Mouse (Mus musculus) erythroblast, adult 5-6 weeks (primary cell): ENCODE data around the gene 4930426L09Rik. TPM values are rescaled to one million over a fixed set of nuclear protein-coding genes. Genes with fewer than 3 reads are reported as not detected.

Experiments used
- ATAC-seq: replicated peaks from 2 replicates; pipeline ENCODE4 v1.8.0; 2016; ENCODE audit warnings: moderate number of reproducible peaks, mild to moderate bottlenecking, moderate TSS enrichment, inconsistent platforms; ENCODE audit not compliant: poor library complexity, low FRiP score, severe bottlenecking
- total RNA-seq, 2 experiments: library from RNA; stranded (forward) in 1 of 2; stranded (reverse) in 1 of 2; fragments of 150-400 nt in 1 of 2; fragments of 200-764, 138-1000 nt in 1 of 2; gene quantifications; 2 replicates each; pipeline versions ENCODE4 v1.2.3 to v1.2.4; 2015 to 2017; ENCODE audit warnings: low replicate concordance in 2 of 2

The 4930426L09Rik gene
- total RNA-seq, 2 experiments from 2014 or later: 1.3 to 3.0 TPM

DNA sequence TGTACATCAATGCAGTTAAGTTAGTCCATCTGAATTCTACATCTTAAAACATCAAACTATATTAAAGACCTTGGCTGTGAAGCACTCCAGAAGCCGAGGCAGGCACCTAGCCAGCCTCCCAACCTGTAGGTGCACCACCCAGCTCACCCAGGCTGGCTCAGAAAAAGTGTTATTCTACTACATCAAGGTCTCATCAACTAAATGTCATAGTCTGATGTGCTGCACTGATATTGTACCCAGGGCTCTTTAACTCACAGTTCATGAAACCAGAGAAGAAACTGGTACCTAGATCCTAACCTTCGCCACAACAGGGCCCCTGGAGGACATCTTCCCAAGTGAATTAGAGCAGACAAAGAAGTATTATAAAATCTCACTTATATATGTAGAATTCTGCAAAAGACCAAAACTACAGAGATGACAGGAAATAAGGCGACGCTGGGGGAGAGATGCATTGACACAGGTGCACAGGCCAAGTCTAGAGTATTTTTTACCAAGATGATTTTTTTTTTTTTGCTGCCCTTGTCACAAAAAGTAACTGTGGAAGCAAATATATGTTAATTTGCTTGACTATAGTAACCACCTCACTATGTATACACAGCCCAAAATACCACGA lies 30.6 kb upstream of the 4930426L09Rik start:
- no peak for ATAC-seq

DNA sequence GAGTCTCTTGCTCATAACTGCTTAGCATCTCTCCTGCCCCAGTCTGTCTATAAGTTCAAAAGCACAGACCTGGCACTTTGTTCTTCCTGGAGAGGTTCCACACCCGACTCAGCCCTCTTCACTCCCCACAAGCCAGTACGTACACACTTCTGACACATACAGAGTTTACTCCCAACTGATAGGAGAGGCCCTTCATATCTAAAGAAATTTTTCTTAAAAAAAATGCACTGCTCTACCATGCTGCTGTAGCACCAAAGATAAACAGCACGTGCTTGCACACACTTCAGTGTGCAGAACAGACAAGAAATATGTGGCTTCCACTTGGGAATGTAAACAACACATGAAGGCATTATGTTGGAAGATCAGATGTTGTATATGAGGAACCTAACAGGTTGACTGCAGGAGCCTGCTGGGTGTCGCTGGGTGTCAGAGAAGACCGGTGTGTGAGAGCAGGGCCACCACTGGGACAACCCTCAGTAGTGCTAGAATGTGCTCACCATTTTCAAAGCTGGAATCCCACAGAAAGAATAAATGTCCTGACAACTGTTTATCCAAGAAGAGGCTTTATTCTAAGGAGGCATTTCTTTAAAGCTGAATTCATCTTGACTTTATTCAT lies 29.0 kb upstream of the 4930426L09Rik start:
- peak; percentile 84 for ATAC-seq

GRCm38 (mm10) chr2:18970461-18970860 lies 27.7 kb upstream of the 4930426L09Rik start:
- no peak for ATAC-seq

DNA sequence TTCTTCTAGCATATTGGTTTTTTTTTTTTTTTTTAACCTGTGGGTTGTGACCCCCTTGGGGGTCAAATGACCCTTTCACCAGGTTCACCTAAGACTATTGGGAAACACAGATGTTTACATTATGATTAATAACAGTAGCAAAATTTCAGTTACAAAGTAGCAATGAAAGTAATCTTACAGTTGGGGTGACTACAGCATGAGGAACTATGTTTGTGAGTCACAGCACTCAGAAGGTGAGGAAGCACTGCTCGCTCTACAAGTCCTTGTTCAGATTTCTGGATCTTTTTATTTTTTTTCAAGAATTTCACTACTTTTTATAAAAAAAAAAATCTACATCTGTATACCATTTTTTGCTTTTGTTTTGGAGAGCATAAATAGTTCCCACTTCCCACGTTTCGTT lies 26.6 kb upstream of the 4930426L09Rik start:
- ATAC-seq: no peak

DNA sequence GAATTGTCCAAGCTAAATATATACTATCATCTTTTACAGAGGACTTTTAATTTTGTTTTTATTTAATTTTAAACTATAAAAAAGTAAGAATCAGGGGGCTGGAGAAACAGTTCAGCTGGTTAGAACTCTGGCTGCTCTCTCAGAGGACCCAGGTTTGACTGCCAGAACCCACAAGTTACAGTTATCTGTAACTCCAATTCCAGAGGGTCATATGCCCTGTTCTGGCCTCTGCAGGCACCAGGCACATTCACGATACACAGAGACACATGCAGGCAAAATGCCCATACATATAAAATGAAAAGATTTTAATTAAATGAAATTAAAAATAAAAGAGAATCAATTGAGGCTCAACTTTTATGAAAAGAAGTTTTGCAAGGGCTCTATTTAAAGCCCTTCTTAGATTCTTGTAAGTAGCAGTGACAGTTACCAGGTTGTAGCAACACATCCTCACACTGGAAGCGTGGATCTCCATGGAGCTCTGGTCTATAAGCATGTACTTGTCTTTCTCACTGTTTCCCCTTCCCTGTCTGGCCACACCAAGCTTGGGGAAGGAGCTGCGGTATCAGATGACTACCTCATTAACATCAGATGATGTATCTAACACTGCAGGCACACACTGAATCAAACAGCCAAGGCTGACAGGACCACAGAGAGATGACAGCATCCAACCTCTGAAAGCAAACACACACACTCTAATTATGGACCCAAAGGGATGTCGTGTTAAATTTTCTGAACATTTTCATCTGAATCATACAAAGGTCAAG lies 23.1 kb upstream of the 4930426L09Rik start:
- no peak for ATAC-seq

- no peak for ATAC-seq
These were observed 22.0 kb upstream of the 4930426L09Rik start for GRCm38 (mm10) chr2:18976175-18976574.

- ATAC-seq: no peak
These were observed 20.8 kb upstream of the 4930426L09Rik start for GRCm38 (mm10) chr2:18977201-18977805.

- no peak for ATAC-seq
These were observed 19.1 kb upstream of the 4930426L09Rik start for GRCm38 (mm10) chr2:18979046-18979445.

DNA sequence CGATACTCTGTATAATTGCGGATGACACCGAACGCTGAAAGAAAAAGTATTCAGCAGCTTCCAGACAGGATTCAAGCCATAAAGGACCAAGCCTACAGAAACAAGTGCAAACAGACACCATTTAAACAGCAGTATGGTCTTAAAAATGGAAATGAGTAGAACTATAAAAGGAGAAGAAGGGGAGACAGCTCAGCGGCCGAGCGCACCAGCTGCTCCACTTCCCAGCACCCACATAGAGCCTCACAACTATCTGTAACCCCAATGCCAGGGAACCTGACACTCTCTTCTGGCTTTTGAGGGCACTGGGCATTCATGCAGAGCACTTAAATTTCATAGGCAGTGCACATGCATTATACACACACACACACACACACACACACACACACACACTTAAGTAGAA lies 18.5 kb upstream of the 4930426L09Rik start:
- no peak for ATAC-seq

DNA sequence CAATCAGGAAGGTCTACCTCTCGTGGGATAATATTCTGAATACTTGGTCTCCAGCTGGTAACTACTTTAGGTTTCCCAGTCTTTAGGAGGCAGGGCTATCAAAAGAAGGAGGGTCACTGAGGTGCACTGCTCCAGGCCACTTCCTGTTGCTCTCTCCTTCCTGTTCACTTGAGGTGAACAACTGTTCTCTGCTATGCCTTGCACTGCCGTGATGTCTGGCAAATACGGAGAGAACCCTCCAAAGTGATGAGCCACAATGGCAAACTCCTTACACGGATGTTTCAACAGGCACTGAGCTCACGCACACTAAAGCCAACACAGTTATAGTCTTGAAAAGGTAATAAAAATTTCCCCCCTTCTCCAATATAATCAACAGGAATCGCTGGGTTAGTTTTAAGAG lies 15.6 kb upstream of the 4930426L09Rik start:
- no peak for ATAC-seq

- no peak for ATAC-seq
These were observed 14.6 kb upstream of the 4930426L09Rik start for GRCm38 (mm10) chr2:18983546-18983945.

DNA sequence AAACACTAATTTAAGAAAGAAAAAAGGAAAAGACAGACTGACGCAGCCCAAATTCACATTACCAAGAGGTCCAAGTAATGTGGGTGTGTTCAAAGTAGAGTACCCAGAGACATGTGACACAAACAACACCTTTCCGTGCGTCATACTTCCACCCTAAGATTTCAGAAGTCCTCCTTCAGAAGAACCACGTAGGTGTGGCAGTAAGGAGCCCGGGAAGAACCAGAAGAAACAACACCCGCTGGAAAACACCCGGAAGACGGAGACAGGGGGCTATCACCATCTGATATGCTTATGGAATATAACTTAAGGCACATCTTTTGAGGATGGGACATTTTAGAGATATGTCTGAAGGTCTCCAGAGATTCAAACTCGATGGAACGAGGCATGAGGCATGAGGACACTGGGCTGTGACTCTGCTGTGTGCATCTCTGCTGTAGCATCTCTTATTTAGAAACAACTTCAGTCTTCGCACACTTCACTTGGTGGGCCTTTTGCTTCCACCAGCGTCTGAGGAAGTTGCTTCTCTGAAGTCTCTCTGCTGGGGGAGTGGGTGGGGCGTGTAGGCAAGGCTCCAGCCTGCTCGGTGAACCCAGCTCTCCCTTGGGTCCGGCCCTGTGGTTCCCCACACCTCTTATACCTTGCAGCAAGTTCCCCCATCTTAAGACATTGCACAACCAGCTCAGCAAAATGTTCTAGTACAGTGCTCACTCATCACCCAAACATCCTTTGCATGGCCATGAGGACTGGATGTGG lies 13.9 kb upstream of the 4930426L09Rik start:
- no peak for ATAC-seq

DNA sequence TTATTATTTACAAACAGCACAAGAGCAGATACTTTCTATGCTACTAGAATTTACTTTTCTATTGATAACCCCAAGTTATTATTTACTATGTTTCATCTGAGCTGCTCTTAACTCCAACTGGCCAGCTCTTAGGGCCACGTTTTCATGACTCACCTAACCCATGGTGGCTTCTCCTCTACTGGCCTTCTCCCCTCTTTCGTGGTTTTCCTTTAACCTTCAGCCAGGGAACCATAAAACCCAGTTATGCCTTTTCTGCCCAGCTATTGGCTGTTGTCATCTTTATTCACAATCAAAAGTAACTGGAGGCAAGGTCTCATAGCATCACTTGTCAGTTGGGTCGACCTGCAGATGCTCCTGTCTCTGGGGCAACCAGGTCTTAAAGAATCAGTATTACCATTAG lies 12.6 kb upstream of the 4930426L09Rik start:
- ATAC-seq: no peak

DNA sequence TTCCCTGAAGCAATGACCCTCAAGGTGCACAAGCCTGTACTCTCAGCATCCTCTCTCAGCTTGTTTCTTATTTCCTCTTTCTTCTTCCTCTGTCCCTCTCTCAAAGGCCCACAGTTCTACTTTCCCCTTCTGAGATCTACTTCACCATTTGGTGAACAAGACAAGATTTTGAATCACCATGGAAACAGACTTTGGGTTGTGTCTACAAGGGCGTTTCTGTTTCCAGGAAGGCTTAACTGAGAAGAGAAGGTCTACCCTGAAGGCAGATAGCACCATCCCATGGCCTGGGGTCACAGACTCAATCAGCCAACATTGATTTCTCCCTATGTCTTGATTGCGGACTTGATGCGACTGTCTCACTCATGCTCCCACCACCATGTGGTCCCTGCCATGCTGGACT lies 9.3 kb upstream of the 4930426L09Rik start:
- no peak for ATAC-seq

DNA sequence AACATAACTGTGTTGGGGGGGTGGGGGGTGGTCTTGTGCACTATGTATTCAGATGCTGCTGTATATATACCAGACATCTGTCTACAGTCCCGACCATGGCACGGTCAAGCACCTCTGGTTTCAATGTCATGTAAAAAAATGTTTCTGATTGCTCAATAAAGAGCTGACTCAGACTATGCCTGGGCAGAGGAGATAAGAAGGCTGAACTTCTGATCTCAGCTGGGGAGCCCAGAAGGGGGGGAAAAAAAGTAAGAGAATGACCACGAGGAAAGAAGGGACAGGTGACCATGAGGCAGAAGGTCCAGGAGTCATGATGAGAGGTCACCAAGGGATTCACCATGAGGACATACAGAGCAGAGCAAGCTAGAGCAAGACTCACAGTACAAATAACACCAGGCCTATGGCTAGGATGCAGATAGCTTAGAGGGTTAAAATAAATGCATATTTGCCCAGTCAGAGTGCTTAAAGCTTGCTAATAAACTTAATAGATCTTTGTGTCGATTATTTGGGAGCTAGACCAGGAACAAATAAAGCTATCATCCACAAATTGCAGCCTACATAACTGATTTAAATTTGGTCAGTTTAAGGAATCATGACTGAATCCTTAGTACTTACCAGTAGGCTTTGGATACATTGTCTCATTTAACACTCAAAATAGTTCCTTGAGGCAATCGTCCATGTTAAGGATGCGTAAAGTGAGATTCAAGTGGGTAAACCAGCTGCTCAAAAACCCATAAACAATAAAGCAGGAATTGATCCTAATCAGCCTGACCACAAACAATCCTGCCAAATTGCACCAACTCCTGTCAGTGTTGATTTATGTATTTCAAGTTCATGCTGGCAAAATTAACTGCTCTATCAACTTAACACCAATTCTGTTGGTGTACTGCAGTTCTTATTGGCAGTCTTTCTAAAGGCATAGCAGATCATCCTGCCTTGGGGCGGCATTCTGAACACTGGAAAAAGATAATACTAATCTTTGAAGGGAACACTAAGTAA lies 5.3 kb upstream of the 4930426L09Rik start:
- ATAC-seq: peak; percentile 87

DNA sequence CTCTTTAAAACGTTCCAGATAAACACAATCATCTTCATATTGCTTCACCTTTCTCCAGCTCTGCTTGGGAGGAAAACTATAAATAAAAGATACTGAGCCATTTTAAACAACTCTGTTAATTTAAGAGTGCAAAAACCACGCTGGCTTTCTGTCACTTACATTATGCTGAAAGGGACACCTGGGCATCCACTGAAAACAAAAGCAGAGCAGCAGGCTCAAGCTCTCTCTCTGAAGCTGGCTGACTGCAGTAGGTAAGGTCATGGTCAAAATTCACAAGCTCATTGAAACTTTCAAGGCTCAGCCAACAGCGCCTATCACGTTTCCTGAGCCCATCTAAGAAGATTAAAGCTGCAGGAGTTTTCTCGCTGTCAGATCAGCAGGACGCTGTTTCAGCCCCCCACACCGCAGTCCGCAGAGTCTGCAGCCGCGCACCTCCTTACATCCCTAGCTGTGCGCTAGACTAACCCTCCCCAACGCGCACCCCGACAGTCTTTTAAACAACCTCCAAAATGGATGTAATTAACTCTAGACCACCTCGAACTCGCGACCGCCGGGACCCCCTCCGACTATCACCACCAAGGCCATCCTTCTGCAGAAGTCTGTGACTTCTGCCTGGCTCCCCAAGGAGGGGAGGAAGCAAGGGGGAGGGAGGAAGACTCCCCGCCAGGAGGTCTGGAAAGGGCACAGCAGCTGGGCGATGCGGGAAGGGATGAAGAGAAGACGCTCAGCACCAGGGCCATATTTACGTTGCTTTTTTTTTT lies 1.5 kb upstream of the 4930426L09Rik start:
- ATAC-seq: no peak

DNA sequence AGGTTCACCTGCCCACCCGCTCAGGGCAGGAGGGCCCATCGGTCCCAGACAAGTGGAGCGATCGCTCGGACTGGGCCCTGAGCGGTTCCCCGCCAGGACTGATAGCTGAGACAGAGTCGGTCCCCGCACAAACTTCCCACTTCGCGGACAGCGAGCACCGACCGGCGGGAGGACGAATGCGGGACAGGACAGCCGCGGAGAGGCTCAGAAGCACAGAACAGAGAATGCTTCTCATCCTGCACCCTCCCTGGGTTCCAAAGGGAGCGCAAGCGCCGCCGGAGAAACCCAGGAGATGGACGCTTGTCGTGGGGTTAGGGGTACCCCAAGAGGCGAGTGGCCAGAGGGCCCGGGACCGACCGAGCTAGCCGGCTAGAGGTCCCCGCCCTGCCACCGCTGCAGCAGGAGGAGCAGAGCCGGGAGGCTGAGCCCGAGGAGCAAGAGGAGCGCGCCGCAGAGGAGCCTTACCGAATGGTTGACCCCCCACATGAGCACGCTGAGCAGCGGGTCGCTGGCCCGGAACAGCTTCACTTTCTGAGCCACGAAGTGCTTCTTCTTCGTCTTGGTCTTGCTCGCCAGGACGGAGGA lies 664 bp upstream of the 4930426L09Rik start:
- ATAC-seq: peak; percentile 62

GRCm38 (mm10) chr2:18999395-18999794 lies 1.3 kb downstream of the 4930426L09Rik start:
- no peak for ATAC-seq
